Mouse (Mus musculus): ENCODE data around the gene Crlf2.

Crlf2 gene

DNA sequence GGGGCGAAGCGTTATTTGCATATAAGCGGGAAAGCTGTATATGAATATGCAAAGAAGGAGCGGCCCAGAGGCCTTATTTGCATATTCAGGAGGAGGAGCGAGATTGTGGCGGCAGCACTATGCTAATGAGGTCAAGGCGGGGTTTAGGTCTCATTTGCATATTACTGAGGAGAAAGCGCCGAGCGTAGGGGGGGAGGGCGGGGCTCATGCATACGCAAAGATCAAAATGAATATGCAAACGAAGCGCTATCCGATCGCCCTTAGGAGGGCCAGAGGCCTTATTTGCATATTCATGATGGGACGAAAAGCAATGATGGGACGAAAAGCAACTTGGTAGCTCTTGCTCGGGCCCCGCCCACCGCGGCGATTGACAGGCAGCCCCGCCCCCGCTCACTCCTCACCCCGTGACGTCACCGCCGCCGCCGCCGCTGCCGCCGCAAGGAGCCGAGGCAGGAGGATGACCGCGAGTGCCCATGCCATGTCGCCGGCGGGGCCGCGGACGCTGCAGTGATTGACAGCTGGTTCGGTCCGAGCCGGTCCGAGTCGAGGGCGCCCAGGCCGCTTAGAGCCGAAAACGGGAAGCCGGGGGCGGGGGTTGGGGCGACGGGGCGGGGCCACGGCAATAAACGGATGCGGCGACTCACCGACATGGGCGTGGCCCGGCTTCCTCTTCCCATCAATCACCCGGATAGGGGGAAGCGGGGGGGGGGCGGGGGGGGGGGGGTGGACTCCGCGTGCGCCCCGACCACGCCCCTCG, at the start of gene Crlf2:
Gene Crlf2, minus strand, starts transcription at position 590 of the 757 bp plus-strand sequence.
- DNase-seq (ENCODE audit: inconsistent age in 2 of 2, low spot score in 1 of 2), result peak; percentile 96 to 98

DNA sequence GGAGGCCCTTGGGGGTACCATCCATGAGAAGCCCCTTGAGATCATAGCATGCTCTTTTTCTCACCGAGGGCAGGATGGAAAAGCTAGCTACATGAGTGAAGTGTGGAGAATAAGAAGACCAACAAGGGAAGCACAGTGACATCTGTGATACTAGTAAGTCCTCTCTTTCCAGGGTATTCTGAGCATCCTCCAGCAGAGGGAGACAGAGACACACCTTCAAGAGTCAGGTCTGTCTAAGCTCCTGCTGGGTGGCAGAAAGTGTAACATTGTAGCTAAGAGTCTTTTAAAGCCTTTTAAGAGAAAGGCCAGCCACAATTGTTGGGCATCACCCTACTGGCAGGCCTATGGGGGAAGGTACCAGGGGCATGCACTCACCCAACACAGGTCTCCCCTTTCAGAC, 43.8 kb upstream of the Crlf2 start:
- DNase-seq (ENCODE audit: inconsistent age in 2 of 2, low spot score in 1 of 2), result peak in 1 of 2 experiments; percentile 65

DNA sequence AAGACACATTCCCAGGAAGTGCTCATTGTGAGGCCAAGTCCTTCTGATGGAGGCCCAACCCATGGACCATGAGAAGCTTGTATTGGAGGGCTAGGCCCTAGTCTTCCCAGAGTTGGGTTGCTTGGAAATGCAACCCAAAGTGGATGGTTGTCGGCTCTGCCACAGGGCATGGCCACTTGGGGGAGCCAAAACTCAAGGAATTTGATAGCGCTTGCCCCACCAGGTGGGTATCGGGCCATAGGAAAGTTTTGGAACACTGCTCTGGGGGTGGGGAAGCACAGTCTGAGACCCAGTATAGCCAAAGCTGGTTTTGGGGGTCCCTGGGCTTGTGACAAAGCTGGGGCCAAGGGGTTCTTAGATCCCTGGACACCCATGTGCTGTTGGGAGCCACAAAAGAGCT, 42.3 kb upstream of the Crlf2 start:
- DNase-seq (ENCODE audit: inconsistent age in 2 of 2, low spot score in 1 of 2), result peak; percentile 18 to 73

DNA sequence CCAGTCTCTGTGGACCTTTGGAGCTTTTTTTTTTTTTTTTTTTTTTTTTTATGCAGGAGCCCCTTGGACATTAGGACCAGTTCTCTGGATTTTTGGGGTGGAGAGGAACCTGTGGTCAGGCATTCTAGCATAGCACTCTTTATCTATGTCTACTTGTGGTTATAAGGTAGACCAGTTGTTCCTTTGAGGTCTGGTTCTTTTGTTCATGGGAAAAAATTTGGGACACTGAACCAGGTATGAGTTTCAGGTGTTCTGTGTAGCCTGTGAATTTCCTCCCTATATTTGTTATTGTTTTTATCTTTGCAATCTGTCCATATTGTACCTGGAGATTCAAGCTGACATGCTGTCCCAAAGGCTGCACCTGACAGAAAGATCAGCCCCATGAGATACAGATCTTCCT, 40.1 kb upstream of the Crlf2 start:
- no peak for DNase-seq (ENCODE audit: inconsistent age in 2 of 2, low spot score in 1 of 2)

DNA sequence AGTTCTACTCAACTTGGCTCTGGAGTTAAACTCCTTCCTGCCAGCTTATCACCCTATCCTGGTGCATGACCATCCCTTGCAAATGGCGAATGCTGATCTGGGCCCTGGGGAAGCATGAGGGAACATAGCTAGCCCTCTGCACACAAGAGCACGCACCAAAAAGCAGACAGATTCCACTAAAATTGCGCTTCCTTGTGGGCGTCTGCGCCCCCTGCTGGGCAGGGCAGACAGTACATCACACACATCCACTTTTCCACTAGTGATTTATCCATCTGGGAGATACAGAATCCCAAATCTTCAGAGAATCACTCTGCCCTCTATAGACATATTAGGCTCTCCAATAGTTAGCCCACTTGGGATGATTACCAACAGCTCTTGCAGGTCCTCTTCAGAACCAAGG, 37.9 kb upstream of the Crlf2 start:
- peak; percentile 33 to 70 for DNase-seq (ENCODE audit: inconsistent age in 2 of 2, low spot score in 1 of 2)

DNA sequence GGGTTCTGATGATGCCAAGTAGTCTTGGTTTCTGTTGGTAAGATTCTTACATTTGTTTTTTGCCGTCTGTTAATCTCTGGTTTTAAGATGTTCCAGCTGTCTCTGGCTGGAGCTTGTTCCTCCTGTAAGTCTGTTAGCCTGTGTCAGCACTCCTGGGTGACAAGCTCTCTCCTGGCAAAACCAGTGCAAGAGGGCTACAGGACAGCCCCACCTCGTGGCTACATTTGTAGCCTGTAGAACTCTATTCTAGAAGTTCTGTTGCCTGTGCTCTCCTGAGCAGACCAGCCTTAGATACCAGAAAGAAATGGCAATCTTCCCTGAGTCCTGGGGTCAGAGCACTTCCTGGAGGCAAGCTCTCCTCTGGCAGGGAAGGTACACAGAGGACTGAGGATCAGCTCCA, 4.0 kb upstream of the Crlf2 start:
- DNase-seq (ENCODE audit: inconsistent age in 2 of 2, low spot score in 1 of 2), result peak in 1 of 2 experiments; percentile 21

DNA sequence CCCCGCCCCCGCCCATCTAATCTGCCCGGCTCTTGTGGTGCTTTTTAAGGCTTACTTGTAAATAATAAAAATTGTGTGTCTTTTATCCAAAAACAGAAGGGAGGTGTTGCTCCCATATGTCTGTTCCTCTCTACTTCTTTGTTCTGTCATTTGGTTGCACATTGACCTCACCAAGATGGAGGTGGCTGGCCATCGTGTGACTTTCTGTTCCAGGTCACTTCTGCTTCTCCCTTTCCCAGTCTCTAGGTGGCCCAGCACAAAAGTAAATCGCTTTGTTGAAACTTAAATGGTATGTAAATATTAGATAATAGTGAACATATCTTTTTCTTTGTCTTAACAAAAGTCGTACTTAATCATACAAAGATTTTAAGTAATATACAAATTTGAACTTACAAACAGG, 398 bp upstream of the Crlf2 start:
- peak; percentile 48 to 72 for DNase-seq (ENCODE audit: inconsistent age in 2 of 2, low spot score in 1 of 2)

DNA sequence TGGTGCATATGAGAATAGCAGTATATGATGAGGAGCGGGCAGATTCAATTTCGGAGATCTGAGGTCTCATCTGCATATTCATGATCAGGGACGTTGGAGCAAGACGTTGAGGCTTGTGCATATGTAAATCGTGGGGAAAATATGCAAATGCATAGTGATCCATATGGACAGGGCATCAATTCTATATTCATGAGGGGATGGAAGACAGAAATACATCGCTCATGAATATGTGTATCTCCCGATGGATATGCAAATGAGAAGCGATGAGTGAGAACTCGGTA, 730 bp downstream of the Crlf2 start:
- DNase-seq (ENCODE audit: inconsistent age in 2 of 2, low spot score in 1 of 2), result no peak

DNA sequence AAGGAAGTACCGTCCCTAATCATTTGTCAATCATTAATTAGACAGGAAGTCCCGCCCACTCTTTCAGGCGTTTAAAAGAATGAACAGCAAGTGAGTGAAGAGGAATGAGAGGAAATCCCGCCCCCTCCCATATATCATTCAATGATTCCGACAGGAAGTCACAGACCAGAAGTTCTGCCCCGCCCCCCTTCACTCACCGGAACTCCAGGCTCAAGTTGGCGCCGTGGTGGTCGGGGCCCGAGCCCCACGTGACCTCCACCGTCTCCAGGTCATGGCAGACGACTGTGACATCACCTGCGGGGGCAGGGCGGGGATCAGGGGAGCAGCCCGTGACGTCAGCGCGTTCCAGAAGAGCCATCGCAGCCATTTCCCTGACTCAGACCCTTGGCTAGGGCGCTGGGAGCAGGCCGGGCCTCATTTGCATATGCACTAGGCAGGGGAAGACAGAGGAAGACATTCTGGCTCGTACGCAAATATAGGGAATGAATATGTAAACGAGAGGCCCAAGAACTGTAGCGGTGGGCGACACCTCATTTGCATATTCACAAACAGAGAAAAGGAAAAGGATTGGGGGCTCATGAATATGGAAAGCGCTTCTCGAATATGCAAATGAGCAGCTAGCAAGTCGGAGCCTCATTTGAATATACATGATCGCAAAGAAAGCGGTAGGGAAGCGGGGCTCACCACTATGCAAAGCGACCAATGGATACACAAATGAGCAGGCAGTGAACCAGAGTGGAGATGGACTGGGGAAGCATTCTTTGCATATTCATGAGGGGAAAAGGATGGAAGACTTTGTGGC, 1.3 kb downstream of the Crlf2 start:
- DNase-seq (ENCODE audit: inconsistent age in 2 of 2, low spot score in 1 of 2), result peak; percentile 99

DNA sequence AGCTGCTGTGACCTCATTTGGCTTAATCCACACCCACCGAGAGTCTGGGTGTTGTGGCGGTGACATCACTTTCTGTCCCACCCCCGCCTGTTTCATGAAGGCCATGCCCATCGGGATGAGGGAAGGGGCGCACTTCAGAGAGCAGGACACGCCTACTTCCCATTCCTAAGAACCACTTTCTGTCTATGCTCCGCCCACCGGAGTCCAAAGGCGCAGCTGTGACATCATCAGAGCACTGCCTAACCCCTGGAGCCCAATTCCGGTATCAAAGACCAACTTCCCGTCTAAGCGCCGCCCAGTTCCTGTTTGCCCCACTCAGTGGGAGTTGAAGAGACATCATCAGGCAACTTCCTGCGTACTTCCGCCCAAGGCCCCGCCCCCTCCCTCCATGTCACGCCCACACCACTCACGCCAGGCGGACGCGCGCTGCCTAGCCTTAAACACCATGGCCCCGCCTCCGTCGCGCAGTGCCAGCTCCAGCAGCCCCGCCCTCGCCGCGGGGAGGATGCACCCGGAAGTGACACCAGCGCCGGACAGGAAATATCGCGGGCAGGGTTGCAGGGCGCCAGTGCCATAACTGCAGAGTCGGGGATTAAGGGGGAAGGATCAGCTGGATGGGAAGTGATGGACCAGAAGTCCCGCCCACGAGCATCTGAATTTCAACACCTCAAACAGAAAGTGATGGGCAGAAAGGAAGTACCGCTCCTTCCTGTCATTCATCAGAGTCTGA, 2.0 kb downstream of the Crlf2 start:
- peak in 1 of 2 experiments; percentile 96 for DNase-seq (ENCODE audit: inconsistent age in 2 of 2, low spot score in 1 of 2)

DNA sequence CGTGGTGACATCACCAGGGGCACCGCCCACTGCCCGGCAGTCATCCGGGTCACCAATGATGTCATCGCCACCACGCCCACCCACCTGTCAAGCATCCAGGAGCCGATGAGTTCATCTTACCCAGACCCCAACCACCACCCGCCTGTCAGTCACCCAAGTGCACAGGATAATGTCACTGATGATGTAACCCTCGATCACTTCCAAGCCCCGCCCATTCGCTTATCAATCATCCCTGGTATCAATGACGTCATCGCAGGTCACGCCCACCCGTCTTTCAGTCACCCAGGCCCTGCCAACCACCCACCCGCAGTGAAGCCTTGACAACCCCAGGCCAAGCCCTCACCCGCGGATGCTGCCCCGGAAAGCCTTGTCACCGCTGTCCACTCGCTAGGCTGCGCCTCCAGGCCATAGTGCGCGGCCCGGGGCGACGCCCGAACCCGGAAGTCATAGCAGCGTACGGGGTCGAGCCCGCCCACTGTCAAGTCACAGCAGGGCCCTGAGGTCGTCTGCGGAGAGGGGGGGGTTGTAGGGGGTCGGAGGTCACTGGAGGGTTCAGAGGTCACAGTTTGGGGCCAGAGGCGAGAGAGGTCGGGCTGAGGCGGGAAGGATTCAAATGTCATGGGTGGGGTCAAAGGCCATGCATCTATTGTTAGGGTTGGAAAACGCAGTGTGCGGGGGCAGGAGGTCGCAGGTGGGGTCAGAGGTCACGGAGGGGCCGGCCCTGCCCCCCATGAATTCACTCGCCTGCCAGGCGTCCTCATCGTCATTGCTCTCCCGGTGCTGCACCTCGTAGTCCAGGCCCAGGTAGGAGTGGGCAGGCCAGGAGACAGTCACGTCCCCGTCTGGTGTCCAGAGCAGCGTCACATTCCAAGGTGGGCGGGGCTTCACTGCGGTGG, 2.9 kb downstream of the Crlf2 start:
- DNase-seq (ENCODE audit: inconsistent age in 2 of 2, low spot score in 1 of 2), result peak; percentile 76 to 77

DNA sequence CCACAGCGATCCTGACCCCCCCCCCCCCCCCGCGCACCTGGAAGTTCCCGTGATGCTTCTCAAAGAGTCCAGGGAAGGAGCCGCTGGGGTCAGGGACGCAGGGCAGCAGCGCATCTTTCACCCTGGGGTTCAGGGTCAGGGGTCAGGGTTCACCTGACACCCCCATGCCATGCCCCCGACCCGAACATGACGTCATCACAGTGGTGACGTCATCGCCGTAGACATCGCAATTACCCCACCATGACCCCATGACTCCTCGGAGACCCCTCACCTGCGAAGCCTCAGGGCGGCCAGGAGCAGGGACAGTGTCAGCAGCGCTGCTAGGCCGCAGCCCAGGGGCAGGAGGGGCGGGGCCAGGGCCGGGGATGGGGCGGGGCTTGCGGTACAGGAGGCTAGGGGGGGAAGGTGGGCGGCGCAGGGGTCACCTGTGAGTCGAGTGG, 3.5 kb downstream of the Crlf2 start:
- peak in 1 of 2 experiments; percentile 58 for DNase-seq (ENCODE audit: inconsistent age in 2 of 2, low spot score in 1 of 2)

DNA sequence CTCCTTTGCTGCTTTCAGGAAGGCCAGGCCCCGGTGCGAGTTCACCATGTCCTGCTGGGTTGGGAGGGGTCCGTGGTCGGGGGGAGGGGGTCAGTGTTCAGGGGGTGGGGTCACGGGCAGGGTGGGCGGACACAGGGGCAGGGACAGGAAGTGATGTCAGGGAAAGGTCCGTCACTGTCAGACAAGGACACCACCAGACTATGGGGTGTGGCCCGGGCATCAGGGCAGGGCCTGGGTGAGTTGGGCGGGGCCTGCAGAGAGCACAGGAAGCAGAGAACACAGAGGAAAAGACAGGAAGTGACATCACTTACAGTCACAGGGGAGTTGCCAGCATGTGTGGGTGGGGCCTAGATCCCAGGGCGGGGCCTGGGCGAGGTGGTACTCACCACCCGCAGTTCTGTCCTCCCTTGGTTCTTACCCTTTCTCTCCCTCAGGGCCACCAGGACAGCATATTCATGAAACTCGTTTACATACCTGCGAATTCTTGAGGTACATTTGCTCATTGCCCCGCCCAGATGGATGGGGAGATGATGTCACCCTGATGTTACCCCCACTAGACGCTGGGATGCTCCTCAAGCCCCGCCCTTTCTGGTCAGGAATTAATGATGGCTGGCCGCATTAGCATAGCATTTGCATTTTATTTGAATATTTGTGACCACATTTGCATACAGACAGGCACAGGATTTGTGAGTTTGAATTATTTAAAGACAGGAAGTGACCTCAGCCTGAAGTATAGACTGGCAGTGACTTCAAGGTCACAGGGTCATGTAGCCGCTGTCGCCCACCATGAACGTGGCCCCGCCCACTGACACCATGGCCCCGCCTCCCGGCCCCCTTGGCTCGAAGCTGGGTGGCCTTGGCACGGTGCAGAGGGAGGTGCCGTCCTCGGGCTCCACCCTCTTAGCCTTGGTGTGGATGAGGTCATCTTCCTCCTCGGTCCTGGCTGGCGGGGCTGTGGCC, 4.4 kb downstream of the Crlf2 start:
- peak; percentile 46 to 47 for DNase-seq (ENCODE audit: inconsistent age in 2 of 2, low spot score in 1 of 2)

DNA sequence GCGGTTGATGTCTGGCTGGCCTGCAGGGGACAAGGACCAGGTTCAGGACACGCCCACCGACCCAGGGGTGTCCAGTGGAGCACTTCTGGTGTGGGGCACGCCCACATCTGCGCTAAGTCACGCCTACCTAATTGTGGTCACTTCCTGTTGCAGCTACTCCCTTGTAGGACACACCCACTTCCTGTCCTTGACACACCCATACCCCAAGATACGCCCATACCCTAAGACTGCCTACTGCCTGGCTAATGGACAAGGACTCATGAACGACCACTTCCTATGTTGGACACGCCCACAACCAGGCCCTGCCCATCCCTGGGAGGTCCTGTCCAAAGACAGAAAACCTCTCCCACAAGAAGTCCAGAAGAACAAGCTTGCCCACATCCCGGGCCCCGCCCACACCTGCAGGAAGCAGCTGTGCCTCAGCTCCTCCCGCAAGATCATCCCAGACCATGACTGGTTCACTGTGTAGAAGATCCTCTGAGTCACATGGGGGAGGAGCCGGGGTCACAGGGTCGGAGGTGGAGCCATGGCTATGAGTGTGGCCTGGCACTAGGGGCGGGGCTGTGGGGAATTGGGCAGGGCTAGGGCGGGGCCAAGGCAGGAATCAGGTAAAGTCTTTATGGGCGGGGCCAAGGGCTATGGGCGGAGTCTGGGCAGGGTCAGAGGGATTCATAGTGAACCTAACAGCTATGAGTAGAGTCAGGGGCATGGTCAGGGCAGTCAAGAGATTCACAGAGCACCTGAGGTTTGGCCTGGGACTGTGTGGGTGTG, 5.4 kb downstream of the Crlf2 start:
- DNase-seq (ENCODE audit: inconsistent age in 2 of 2, low spot score in 1 of 2), result peak; percentile 27 to 49

DNA sequence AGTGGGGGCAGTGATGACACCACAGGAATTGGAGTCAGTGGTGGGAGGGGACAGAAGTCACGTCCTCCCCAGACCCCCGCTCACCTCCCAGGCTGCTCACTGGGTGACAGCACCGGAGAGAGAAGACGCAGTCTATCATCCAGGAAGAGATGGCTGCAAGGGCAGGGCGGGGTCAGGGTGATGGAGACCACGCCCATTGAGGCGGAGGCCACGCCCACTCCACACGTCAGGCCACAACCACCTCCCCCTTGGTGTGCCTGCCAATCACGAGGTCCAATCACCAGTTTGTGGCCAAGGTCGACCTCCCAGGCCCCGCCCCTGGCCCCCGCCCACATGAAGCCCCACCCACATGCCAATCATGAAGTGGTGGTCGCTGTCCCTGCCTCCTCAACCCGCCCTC, 6.3 kb downstream of the Crlf2 start:
- peak in 1 of 2 experiments; percentile 16 for DNase-seq (ENCODE audit: inconsistent age in 2 of 2, low spot score in 1 of 2)

DNA sequence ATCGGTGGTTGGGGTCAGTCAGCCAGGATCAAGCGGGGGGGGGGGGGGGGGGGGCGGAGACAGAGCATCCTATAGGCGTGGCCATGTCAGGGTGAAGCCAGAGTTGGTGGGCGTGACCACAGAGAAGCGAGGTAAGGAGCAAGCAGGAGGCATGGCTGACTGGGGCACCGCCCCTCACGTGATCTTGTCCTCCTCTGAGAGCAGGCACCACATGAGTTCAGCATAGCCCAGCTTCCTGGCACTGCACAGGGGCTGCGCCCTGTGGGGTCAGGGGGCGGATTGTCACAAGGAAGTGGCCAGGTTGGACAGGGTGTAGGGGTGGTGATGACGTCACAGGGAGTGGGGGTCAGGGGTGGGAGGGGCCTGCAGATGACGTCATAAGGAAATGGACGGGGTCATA, 6.7 kb downstream of the Crlf2 start:
- peak; percentile 8 to 26 for DNase-seq (ENCODE audit: inconsistent age in 2 of 2, low spot score in 1 of 2)

DNA sequence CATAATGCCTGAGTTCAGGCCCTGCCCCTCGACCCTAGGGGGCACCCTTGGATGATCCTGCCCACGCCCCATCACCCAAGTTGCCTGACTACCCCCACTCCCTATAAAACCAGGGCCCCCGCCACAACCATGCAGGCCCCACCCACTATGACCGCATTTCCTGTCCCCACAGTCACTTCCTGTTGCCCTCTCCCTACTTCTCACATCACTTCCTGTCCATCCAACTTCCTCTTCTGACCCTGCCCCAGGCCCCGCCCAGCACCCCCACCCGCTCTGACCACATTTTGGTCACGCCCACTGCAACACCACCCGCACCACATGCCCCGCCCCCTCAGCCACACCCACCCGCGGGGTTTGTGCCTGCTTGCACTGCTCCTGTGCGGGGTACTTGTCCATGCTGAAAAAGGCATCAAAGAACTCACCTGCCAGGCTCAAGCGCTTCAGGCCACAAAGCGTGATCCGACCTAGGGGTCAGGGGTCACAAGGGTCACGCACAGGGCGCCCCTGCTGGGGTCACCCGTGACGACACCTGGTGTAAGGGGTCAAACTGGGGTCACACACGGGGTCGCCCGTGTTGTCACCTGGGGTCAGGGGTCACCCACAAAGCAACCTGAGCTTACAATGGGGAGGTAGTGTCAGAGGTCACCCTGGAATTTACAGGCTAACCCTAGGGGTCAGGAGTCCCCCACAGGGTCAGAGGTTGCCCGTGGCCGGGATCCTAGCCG, 7.6 kb downstream of the Crlf2 start:
- peak; percentile 25 to 35 for DNase-seq (ENCODE audit: inconsistent age in 2 of 2, low spot score in 1 of 2)

All from adrenal gland, adult (tissue).